Mouse (Mus musculus): ENCODE data around the gene Dnmt1. TPM values are rescaled to one million over a fixed set of nuclear protein-coding genes. Genes with fewer than 3 reads are reported as not detected.

Dnmt1 gene
- polyA plus RNA-seq, 1 experiment, result 41.2 TPM

- no peak for DNase-seq (ENCODE audit: extremely low spot score in 1 of 2, low spot score in 1 of 2)
Observed at GRCm38 (mm10) chr9:20859926-20860325, 99.8 kb downstream of the Dnmt1 start.

Other genes with a start within 250 kb of the Dnmt1 start
- 126 and 152 TPM in 2 replicates for gene Olfm2, start 213.5 kb downstream of the Dnmt1 start, polyA plus RNA-seq (2012; rRNA removed)
- 1.7 and 2.5 TPM in 2 replicates for gene Col5a3, start 144.8 kb downstream of the Dnmt1 start, polyA plus RNA-seq (2012; rRNA removed)
- not detected in 2 replicates for gene Rdh8, start 141.4 kb downstream of the Dnmt1 start, polyA plus RNA-seq (2012; rRNA removed)
- 227 and 254 TPM in 2 replicates for gene A230050P20Rik, start 91.2 kb downstream of the Dnmt1 start, polyA plus RNA-seq (2012; rRNA removed)
- 11.5 and 13.6 TPM in 2 replicates for gene Angptl6, start 80.2 kb downstream of the Dnmt1 start, polyA plus RNA-seq (2012; rRNA removed)
- gene Ppan, start 71.7 kb downstream of the Dnmt1 start, polyA plus RNA-seq (2012; rRNA removed), result 48.3 and 49.1 TPM in 2 replicates
- 115 and 117 TPM in 2 replicates for gene Eif3g, start 61.3 kb downstream of the Dnmt1 start, polyA plus RNA-seq (2012; rRNA removed)
- 1.8 TPM in 2 replicates for gene S1pr2, start 16.9 kb upstream of the Dnmt1 start, polyA plus RNA-seq (2012; rRNA removed)
- gene Mrpl4, start 42.9 kb upstream of the Dnmt1 start, polyA plus RNA-seq (2012; rRNA removed), result 114 and 131 TPM in 2 replicates
- gene Icam1, start 56.1 kb upstream of the Dnmt1 start, polyA plus RNA-seq (2012; rRNA removed), result 2.9 and 3.5 TPM in 2 replicates
- gene Icam4, start 69.5 kb upstream of the Dnmt1 start, polyA plus RNA-seq (2012; rRNA removed), result 3.3 TPM in 2 replicates
- 220 and 241 TPM in 2 replicates for gene Icam5, start 72.2 kb upstream of the Dnmt1 start, polyA plus RNA-seq (2012; rRNA removed)
- gene Zglp1, start 107.2 kb upstream of the Dnmt1 start, polyA plus RNA-seq (2012; rRNA removed), result not detected in 2 replicates
- gene Gm49373, start 113.2 kb upstream of the Dnmt1 start, polyA plus RNA-seq (2012; rRNA removed), result 1.6 and 2.5 TPM in 2 replicates
- gene Fdx1l, start 113.7 kb upstream of the Dnmt1 start, polyA plus RNA-seq (2012; rRNA removed), result 123 and 124 TPM in 2 replicates
- gene Gm38431, start 132.1 kb upstream of the Dnmt1 start, polyA plus RNA-seq (2012; rRNA removed), result 1.4 and 1.7 TPM in 2 replicates
- 27.9 and 28.2 TPM in 2 replicates for gene Raver1, start 132.1 kb upstream of the Dnmt1 start, polyA plus RNA-seq (2012; rRNA removed)
- 16.5 and 19.1 TPM in 2 replicates for gene Tyk2, start 171.4 kb upstream of the Dnmt1 start, polyA plus RNA-seq (2012; rRNA removed)
- gene Cdc37, start 190.1 kb upstream of the Dnmt1 start, polyA plus RNA-seq (2012; rRNA removed), result 175 and 217 TPM in 2 replicates
- 95.2 and 96.2 TPM in 2 replicates for gene Pde4a, start 205.8 kb upstream of the Dnmt1 start, polyA plus RNA-seq (2012; rRNA removed)